Mouse (Mus musculus) hindbrain, embryonic 11.5 days (tissue): Measurements from ENCODE around the gene Polr2h. TPM values are rescaled to one million over a fixed set of nuclear protein-coding genes. Genes with fewer than 3 reads are reported as not detected.

ENCODE experiments used
- ATAC-seq: fragments of 200-750 bp; cut with Nextera tagmentation; 2 replicates; pipeline ENCODE4 v1.8.0; 2017; ENCODE audit warnings: mild to moderate bottlenecking, moderate TSS enrichment, moderate library complexity; ENCODE audit not compliant: low FRiP score
- DNase-seq: peaks from one replicate; pipeline ENCODE4 v3.0.0-alpha.2; 2015; ENCODE audit warnings: low spot score
- H3K27ac ChIP-seq: fragments of 300-500 bp; sonication (generic); 2 replicates; pipeline ENCODE4 v1.5.1; 2014; ENCODE audit warnings: mild to moderate bottlenecking, low read depth, low read length
- H3K27me3 ChIP-seq: fragments of 300-500 bp; sonication (generic); 2 replicates; pipeline ENCODE4 v1.6.1; 2014; ENCODE audit warnings: mild to moderate bottlenecking, low read length, moderate library complexity, mixed read lengths; ENCODE audit not compliant: control insufficient read depth, insufficient read depth
- H3K36me3 ChIP-seq: fragments of 300-500 bp; sonication (generic); 2 replicates; pipeline ENCODE4 v1.6.1; 2014; ENCODE audit warnings: mild to moderate bottlenecking, low read length, moderate library complexity, mixed read lengths; ENCODE audit not compliant: control insufficient read depth, insufficient read depth
- H3K4me1 ChIP-seq: fragments of 300-500 bp; sonication (generic); replicated peaks from 2 replicates; pipeline ENCODE4 v1.6.1; 2014; ENCODE audit warnings: low read length, mixed read lengths; ENCODE audit not compliant: control insufficient read depth, insufficient read depth
- H3K4me2 ChIP-seq: fragments of 300-500 bp; sonication (generic); replicated peaks from 2 replicates; pipeline ENCODE4 v1.6.1; 2014; ENCODE audit warnings: mild to moderate bottlenecking, low read depth, low read length
- H3K4me3 ChIP-seq: fragments of 300-500 bp; sonication (generic); 2 replicates; pipeline ENCODE4 v1.5.1; 2014; ENCODE audit warnings: low read depth, low read length
- H3K9ac ChIP-seq: fragments of 300-500 bp; sonication (generic); 2 replicates; pipeline ENCODE4 v1.6.1; 2014; ENCODE audit warnings: low read depth, low read length
- H3K9me3 ChIP-seq: fragments of 300-500 bp; sonication (generic); 2 replicates; pipeline ENCODE4 v1.6.1; 2016; ENCODE audit warnings: low read length; ENCODE audit not compliant: control insufficient read depth
- WGBS: fragments of 180-500 bp; shearing (Covaris S2); extraction: QIAGEN DNeasy Blood & Tissue Kit; methylation state at CpG from one replicate; pipeline ENCODE4 v1.1.7; 2014; 5-methylcytosine and 5-hydroxymethylcytosine counted together
- polyA plus RNA-seq: library from polyadenylated mRNA; unstranded; fragments of >200 nt; fragmentation: Nextera tagmentation; extraction: Ambion mirVana; gene quantifications from 2 replicates; pipeline ENCODE4 v1.2.1, GENCODE M21; 2014

The Polr2h gene
- polyA plus RNA-seq, 1 experiment from 2014 or later = 103 TPM

DNA sequence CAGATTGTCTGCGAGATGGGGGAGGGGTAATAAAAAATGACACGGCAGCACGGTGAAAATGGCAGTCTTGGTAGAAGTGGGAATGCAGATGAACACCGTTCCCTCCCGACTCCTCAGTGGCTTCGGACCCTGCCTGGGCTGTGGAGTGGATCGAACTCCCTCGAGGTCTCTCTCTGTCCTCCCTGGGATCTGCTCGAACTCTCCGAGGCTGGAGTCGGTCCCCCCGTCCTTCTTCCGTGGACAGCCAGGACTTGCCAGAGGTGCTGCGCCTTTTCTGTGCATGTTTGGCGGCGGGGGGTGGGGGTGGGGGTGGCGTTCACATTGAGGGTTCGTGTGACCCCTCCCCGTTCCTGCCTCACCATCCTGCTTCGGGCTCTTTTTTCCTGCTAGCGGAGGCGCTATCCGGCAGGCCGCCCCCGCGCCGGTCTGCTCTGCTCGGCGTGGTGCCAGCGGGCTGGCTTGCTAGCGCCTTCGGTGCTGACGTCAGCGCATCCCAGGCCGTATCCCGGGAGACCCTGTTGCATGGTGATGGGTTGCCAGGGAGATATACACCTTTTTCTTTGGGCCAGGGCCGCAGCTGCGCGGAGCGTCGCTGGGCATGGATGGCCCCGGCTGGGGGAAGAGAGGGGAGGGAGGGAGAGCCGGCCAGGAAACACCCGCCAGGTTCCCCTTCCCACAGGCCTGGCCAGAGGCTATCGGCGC, 21.7 kb upstream of the Polr2h start:
- DNase-seq (peak; percentile 92), ATAC-seq (peak; percentile 75)
- H3K27ac ChIP-seq = peak overlapping the region; percentile 47
- no peaks in the 10 kb centered on the region for H3K36me3 ChIP-seq
- H3K27me3 ChIP-seq = no peaks in the 10 kb centered on the region
- H3K4me1 ChIP-seq = peaks cover 9% of the 10 kb centered on the region
- peak overlapping the region; percentile 26 for H3K4me3 ChIP-seq
- peak overlapping the region; percentile 53 for H3K4me2 ChIP-seq
- 3% methylated on average over 46 of the region's 46 CpGs for WGBS
- no peaks in the 10 kb centered on the region for H3K9me3 ChIP-seq
- peak overlapping the region; percentile 48 for H3K9ac ChIP-seq

DNA sequence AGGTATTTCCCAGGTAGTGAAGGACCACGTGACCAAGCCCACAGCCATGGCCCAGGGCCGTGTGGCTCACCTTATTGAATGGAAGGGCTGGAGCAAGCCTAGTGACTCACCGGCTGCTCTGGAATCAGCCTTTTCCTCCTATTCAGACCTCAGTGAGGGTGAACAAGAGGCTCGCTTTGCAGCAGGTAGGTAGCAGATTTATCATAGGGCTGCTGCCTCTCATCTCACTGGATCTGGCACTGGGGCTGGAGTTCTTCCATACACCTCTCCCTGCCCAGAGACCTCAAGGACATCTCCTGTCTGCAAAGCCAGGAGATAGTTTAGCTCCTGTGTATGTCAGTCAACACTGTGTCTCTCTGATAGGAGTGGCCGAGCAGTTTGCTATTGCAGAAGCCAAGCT, 18.2 kb upstream of the Polr2h start:
- no peak overlapping the region for H3K27ac ChIP-seq
- no peaks in the 10 kb centered on the region for H3K27me3 ChIP-seq
- H3K4me2 ChIP-seq = no peak overlapping the region
- H3K9ac ChIP-seq = no peak overlapping the region
- H3K9me3 ChIP-seq = no peaks in the 10 kb centered on the region
- DNase-seq (no peak), ATAC-seq (no peak)
- H3K36me3 ChIP-seq = no peaks in the 10 kb centered on the region
- H3K4me3 ChIP-seq = no peak overlapping the region
- H3K4me1 ChIP-seq = peaks cover 18% of the 10 kb centered on the region
- WGBS = 78% methylated on average over 5 of the region's 5 CpGs

DNA sequence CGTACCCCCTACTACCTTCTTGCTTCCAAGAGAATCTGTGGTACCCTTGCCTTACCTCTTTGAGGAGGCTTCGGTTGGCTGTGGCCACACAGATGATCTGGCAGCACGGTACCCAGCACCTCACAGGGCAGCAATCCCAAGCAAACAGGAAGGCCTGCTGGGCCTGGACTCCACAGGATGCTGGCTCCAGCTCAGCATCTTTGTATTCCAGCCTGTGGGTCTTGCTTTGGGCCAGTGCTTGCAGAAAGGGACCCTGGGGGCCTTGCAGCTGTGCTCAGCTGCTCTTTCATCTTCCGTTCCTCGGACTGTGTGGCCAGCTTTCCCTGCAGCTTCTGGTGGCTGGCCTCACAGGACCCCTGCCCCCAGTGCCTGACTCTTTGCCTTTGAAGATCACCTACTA, 17.4 kb upstream of the Polr2h start:
- ATAC-seq = no peak
- no peak overlapping the region for H3K9ac ChIP-seq
- H3K9me3 ChIP-seq = no peaks in the 10 kb centered on the region
- DNase-seq = no peak
- no peaks in the 10 kb centered on the region for H3K27me3 ChIP-seq
- peaks cover 18% of the 10 kb centered on the region for H3K4me1 ChIP-seq
- H3K36me3 ChIP-seq = no peaks in the 10 kb centered on the region
- no peak overlapping the region for H3K4me3 ChIP-seq
- H3K27ac ChIP-seq = no peak overlapping the region
- 32% methylated on average over 5 of the region's 5 CpGs for WGBS
- H3K4me2 ChIP-seq = no peak overlapping the region

DNA sequence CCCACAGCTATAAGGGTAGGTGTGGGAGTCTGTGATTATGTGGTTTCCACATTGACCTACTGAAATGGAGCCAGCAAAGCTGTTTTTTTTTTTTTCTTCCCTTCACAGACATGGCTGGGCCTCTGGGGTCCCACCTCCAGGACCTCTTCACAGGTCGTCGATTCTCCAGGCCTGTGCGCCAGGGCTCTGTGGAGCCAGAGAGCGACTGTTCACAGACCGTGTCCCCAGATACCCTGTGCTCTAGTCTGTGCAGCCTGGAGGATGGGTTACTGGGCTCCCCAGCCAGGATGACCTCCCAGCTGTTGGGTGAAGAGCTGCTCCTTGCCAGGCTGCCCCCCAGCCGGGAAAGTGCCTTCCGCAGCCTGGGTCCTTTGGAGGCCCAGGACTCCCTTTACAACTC, 16.1 kb upstream of the Polr2h start:
- no peaks in the 10 kb centered on the region for H3K9me3 ChIP-seq
- H3K4me1 ChIP-seq = peaks cover 16% of the 10 kb centered on the region
- peak overlapping the region; percentile 41; the same call in 1 of the 2 replicates for H3K9ac ChIP-seq
- 46% methylated on average over 7 of the region's 7 CpGs for WGBS
- DNase-seq (no peak), ATAC-seq (peak; percentile 15; the same call in 1 of the 2 replicates)
- peak overlapping the region; percentile 63 for H3K27ac ChIP-seq
- H3K27me3 ChIP-seq = no peaks in the 10 kb centered on the region
- H3K4me3 ChIP-seq = no peak overlapping the region
- no peaks in the 10 kb centered on the region for H3K36me3 ChIP-seq
- no peak overlapping the region for H3K4me2 ChIP-seq

DNA sequence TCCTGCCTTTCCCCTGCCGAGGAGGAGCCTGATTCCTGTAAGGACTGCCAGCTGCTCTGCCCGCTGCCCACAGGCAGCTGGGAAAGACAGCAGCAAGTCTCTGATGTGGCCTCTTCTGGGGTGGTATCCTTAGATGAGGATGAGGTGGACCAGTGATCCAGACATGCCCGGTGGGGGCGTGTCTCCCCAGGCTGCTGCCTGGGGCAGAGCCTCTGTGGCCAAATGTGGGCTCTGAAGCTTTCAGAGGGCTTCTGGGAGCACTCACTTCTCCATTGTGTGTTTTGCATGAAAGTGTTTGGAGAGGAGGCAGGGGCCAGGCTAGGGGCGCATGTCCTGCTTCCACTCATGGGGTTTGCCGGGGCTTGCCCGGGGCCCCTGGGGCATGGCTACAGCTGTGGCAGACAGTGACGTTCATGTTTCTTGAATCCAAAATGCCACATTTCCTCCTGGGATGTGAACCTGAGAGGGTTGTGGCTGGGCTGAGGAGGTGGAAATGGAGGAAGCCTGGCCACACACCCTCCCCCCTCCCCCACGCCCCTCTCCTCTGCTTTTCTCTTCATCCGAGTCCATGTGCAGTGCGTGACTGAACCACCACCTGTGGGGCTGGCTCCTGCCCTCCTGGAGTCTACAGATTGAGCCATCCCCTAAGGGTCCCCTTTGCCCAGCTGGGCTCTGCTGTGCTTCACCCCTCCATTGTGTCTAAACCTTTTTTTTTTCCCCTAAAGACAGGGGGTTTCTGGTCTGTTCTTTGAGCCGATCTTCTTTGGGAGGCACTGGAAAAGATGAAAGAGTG, 15.5 kb upstream of the Polr2h start:
- Histone ChIP-seq H3K27ac (peak overlapping the region; percentile 63), H3K4me3 (no peak overlapping the region), H3K9ac (peak overlapping the region; percentile 41; the same call in 1 of the 2 replicates), H3K4me1 (peaks cover 14% of the 10 kb centered on the region), H3K9me3 (no peaks in the 10 kb centered on the region), H3K4me2 (0 out of 2 replicates have a peak overlapping the region, but pooled peaks have one; percentile 3), H3K27me3 (no peaks in the 10 kb centered on the region), H3K36me3 (no peaks in the 10 kb centered on the region)
- DNase-seq (peak; percentile 40), ATAC-seq (peak; percentile 65)
- 15% methylated on average over 12 of the region's 12 CpGs for WGBS

DNA sequence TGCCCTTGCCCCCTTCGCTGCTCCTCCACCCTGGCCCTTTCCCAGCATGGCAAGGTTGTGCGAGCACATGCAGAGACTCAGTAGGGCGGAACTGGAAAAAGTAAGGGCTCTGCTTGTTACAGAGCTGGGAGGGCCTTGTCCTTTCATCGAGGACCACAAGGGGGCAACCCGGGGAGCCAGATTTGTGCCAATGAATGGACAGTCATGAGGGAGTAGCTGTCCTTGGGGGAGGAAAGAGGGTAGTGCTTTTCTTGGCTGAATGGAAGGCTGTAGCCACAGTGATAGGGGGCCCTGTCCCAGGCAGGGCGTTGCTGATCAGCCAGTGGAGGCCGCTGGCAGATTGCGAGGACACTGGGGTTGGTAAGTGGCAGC, 15.0 kb upstream of the Polr2h start:
- Histone ChIP-seq H3K4me3 (no peak overlapping the region), H3K27ac (peak overlapping the region; percentile 63), H3K36me3 (no peaks in the 10 kb centered on the region), H3K27me3 (no peaks in the 10 kb centered on the region), H3K4me2 (no peak overlapping the region), H3K9ac (no peak overlapping the region), H3K4me1 (peaks cover 14% of the 10 kb centered on the region), H3K9me3 (no peaks in the 10 kb centered on the region)
- DNase-seq = peak; percentile 83
- 11% methylated on average over 8 of the region's 8 CpGs for WGBS
- peak; percentile 74 for ATAC-seq

DNA sequence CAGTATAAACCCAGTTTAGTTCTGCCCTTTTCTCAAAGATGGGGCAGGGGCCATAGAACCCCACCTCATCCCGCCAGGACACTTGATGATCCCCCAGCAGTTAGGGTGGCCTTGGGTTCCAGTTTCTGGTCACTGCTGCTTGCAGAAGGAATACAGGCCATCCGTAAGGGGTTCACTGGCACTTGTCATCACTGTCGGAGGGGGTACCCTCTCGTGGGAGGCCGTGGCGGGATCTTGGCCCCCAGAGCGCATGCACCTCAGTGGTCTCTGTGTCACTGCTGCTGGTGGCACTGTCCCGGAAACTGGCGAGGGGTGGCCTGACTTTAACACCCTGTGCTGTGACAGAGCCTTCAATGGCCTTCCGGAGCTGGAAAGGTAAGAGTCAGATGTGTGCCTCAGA, 14.4 kb upstream of the Polr2h start:
- H3K9ac ChIP-seq = no peak overlapping the region
- H3K4me3 ChIP-seq = no peak overlapping the region
- 91% methylated on average over 10 of the region's 10 CpGs for WGBS
- peak; percentile 3; the same call in 1 of the 2 replicates for ATAC-seq
- H3K4me2 ChIP-seq = no peak overlapping the region
- H3K27me3 ChIP-seq = no peaks in the 10 kb centered on the region
- H3K9me3 ChIP-seq = no peaks in the 10 kb centered on the region
- H3K27ac ChIP-seq = no peak overlapping the region
- no peak for DNase-seq
- H3K4me1 ChIP-seq = peaks cover 14% of the 10 kb centered on the region
- H3K36me3 ChIP-seq = no peaks in the 10 kb centered on the region

DNA sequence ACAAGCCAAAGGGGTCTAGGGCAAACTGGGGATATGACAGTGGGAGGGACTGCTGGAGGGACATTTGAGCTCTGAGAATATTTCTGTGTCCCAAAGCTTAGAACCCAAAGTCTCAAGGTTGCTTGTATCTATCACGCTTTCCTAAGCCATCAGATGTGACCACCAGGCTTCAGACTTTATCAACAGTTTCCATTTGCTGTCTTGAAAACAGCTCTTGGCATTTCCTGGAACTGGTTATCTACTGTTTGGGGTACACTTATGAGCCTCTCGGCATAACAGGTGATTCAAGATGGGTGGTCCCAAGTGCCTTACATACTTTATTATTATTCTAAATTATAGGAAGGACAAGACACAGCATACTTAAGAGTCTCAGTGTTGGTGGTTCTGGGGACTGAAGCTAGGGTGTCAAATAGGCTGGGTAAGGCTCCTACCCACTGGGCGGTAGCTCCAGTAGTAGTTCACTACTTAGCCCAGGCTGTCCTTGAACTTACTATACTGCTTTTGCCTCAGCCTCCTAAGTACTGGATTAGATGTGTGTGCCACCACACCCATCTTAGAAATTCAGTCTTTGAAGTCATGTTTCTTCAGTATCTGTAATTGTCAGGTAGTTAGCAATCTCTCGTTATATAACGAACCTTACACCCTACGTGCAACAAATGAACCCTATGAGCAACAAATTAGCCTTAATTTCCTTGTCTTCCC, 13.6 kb upstream of the Polr2h start:
- no peaks in the 10 kb centered on the region for H3K9me3 ChIP-seq
- ATAC-seq = no peak
- H3K27ac ChIP-seq = no peak overlapping the region
- no peak overlapping the region for H3K4me2 ChIP-seq
- no peaks in the 10 kb centered on the region for H3K27me3 ChIP-seq
- H3K36me3 ChIP-seq = no peaks in the 10 kb centered on the region
- 92% methylated on average over 6 of the region's 6 CpGs for WGBS
- H3K4me3 ChIP-seq = no peak overlapping the region
- H3K4me1 ChIP-seq = peaks cover 14% of the 10 kb centered on the region
- no peak overlapping the region for H3K9ac ChIP-seq
- DNase-seq = no peak
